Mouse (Mus musculus) bone marrow macrophage, adult 2 months (primary cell): ENCODE measurements around the gene Cd93. TPM values are rescaled to one million over a fixed set of nuclear protein-coding genes. Genes with fewer than 3 reads are reported as not detected.
A peak's percentile ranks its signal among the peaks of the same experiment; 100 is the strongest.

Source experiments
- H3K27ac ChIP-seq: 2 replicates; pipeline ENCODE4 v1.5.1; 2012; ENCODE audit warnings: low read depth, low read length; ENCODE audit not compliant: insufficient read depth
- H3K4me1 ChIP-seq: 2 replicates; pipeline ENCODE4 v1.6.1; 2012; ENCODE audit warnings: low read length; ENCODE audit not compliant: control insufficient read depth, insufficient read depth
- H3K4me3 ChIP-seq: 2 replicates; pipeline ENCODE4 v1.5.1; 2012; ENCODE audit warnings: mild to moderate bottlenecking, low read length, moderate library complexity; ENCODE audit not compliant: insufficient read depth
- CTCF ChIP-seq: IDR thresholded peaks from 2 replicates; pipeline ENCODE4 v1.5.1; 2012; ENCODE audit warnings: low read depth, mild to moderate bottlenecking, low read length, moderate library complexity
- POLR2A ChIP-seq: IDR thresholded peaks from 2 replicates; pipeline ENCODE4 v1.6.1; 2012; ENCODE audit warnings: mild to moderate bottlenecking, low read depth, low read length, borderline replicate concordance
- polyA plus RNA-seq: library from polyadenylated mRNA; stranded (reverse); fragments of >200 nt; gene quantifications from 2 replicates; pipeline ENCODE4 v1.2.4, GENCODE M21; 2012; ENCODE audit not compliant: missing spikeins, insufficient read depth, insufficient read length

The Cd93 gene
- polyA plus RNA-seq, 1 experiment = 370 TPM

DNA sequence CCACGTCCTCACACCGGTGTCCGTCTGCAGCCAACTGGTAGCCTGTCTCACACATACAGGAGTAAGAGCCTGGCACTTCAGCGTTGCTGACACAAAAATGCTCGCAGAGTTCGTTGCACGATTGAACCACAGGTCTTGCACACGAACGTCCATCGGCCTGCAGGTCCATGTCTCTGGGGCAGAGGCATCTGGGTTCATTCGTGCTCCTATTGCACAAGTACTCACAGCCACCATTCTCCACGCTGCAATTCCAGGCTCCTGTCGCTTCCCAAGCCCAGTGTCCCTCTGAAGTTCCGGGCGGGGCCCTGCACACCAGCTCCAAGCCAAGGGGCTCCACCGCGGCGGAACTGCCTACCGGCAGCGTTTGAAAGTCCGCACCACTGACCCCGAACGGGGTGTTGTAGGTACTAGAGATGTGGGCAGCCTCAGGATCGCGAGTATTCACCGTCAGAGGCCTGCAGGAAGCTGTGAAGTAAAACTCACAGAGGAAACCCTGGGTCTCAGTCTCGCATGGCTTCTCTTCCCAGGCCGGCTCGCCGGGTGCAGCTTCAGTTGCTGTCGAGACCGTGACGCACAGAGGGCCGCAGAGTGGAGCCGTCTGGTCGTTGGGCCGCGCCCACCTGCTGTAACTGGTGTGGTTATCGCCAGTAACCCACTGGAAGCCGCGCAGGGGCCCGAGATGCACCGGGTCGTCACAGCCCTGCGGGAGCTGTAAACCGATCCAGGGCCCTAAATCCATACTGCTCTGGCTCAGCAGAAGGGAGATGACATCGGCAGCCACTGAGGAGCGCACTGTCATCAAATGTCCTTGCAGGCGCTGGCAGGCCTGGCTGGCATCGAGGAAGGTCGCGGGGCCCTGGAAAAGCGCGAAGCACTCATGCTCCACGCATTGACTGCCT, 36.1 kb downstream of the Cd93 start:
- peak overlapping the region; percentile 67 for H3K4me3 ChIP-seq
- H3K27ac ChIP-seq = peak overlapping the region; percentile 81
- peaks cover 29% of the 10 kb centered on the region for H3K4me1 ChIP-seq
- no peak for TF ChIP-seq POLR2A
- no peak for TF ChIP-seq CTCF

DNA sequence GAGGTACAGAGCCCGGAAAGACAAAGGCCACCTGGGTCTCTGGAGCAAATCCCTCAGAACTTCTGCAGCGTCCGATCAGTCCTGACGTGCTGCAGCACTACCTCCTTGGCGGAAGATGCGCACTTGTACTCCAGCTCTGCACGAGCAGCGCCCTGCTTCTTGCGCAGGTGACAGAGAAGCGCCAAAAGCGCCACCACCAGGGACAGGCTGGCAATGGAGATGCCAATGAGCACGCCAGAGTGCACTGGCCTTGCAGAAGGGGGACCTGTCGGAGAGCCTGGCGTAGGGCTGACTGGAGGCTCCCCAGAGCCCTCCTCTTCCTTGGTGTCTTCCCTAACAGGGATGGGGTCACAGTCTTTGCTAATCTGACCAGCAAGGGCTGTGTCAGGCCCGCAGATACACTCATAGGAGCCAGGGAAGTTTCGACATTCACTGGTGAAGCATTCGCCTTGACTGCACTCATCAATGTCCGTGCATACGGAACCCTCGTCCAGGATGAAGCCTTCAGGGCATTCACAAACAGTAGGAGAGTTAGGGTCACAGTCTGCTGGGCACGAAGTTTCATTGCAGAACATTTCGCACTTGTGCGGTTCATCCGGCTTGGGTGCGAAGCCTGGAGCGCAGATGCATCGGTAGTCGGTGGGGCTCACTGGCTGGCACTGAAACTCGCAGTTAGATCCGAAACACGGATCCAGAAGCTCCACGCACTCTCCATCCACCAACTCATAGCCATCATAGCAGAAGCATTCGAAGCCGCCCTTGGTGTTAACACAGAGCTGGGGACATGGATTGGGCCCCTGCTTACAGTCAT, 37.0 kb downstream of the Cd93 start:
- Histone ChIP-seq H3K27ac (no peak overlapping the region), H3K4me1 (peaks cover 37% of the 10 kb centered on the region), H3K4me3 (peak overlapping the region; percentile 67)
- no peak for TF ChIP-seq CTCF
- TF ChIP-seq POLR2A = no peak

DNA sequence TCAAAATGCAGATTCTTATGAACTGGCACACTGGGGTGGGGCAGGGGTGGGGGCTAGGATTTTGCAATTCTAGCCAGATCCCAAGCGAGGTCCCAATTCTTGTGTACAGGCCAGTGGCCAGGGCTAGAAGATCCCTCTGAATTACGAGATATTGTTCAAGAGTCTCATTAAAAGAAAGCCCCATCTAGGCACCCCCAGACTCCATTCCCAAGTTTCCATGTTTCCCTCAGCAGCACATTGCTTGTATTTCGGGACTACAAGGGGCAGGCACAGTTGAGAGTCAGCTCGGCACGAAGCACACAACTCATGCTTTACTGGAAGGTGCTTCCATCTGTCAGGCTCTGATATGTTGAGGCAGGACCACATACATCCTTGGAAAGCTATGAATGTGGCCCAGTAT, 38.5 kb downstream of the Cd93 start:
- TF ChIP-seq CTCF (no peak), POLR2A (no peak)
- Histone ChIP-seq H3K4me1 (peaks cover 46% of the 10 kb centered on the region), H3K27ac (no peak overlapping the region), H3K4me3 (peak overlapping the region; percentile 27)

DNA sequence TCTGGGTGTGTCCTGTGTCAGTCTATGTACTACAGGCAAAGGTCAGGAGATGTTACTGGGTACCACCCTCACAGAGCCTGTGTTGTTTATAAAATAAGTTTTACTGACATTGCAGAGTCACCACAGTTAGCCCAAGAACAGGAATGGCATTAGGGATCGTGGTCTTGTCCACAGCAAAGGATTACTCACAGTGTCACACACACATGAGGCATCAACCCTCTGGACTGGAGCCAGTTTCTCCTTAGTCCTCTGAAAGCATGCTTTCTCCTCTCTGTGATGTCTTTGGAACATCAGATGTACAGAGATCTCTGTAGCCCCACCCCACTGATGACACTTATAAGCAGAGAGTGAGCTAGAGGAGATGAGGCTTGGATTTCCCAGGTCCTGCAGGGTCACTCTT, 41.1 kb downstream of the Cd93 start:
- TF ChIP-seq CTCF = no peak
- no peak for TF ChIP-seq POLR2A

DNA sequence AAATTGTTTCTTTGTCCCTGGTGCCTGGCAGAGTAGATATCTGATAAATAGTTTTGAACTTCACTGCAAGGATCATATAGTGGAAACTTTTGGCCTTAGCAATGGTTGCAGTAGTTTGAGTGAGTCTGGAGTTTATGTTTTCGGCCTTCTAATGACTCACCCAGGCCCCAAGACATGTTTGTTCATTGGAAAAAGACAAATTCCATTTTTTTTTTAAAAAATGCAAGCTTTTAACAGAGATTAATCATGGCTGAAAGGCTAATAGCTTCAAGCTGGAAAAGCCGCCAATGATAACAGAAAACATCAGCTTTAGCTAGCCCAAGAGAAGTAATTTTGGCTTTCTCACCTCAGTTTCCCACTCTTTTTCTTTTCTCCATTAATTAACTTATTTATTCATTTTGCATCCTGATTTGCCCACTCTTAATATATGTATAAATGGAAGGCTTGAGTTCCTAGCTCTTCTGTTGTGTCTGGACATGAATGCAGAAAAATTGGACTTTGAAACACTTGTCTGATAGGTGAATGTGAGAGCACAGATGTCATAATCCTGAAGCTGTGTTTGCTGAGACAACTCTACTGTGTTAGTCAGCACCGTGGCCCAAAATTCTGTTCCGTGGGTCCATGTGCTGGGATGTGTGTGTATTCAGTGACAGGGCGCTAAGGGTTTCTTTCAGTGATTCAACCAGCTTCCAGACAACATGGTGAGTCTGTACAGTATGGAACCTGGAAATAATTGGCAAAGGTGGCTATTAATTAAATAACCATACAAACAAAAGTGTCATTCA, 44.3 kb downstream of the Cd93 start:
- TF ChIP-seq POLR2A (no peak), CTCF (no peak)
- H3K27ac ChIP-seq = no peak overlapping the region
- no peak overlapping the region for H3K4me3 ChIP-seq
- H3K4me1 ChIP-seq = peaks cover 50% of the 10 kb centered on the region

More for the DNA sequence above, 41.1 kb downstream of the Cd93 start:
- no peak overlapping the region for H3K4me3 ChIP-seq
- no peak overlapping the region for H3K27ac ChIP-seq
- H3K4me1 ChIP-seq = peaks cover 47% of the 10 kb centered on the region

DNA sequence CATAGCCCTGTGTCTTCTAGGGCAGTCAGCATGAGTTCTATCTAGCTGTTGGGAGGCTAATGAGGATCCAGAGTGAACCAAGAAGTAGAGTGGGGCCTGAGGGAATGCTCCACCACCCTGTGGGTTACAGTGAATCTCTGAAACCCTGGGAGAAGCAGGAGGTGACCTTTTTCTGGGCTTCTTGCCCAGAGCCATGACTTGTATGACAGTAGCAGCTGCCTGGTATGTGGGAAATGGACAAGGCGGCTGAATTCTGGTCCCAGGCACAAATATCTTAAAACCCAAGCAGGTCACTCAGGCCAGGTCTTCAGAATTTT, 45.6 kb downstream of the Cd93 start:
- no peak overlapping the region for H3K27ac ChIP-seq
- no peak overlapping the region for H3K4me3 ChIP-seq
- TF ChIP-seq POLR2A = no peak
- TF ChIP-seq CTCF = no peak
- peaks cover 53% of the 10 kb centered on the region for H3K4me1 ChIP-seq

DNA sequence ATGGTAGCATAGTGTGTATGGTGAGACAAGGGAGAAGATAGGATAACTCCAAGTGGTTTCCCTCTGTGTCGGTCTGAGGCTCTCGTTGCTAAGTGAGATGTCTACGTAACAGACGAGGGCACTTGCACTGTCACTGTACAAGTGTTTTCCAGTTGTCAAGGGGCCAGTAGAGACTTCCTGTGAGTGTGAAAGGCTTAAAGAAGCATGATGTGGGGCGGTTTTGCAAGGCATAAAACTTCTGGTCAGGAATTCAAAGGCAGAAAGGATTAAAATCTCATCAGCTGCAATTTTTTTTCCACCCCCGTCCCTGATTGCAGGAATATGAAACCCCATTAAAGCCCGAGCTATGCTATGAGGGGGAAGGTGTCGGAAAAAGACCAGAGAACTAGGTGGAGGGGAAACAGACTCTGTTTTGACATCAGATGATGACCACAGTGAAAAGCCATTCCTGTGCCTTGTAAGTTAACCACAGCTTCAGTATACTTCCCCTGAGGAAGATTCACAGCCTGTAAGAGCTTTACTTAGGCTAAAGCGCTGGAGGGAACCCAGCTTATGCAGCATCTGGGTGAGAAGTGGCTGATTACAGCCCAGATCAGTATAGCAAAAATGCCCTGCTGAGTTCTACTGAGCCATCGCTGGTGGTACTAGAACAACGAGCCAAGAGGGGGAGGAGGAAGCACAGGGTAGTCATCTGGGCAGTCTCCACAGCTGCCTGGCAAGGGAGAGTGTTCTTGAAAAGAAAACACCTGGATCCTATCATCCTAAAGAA, 46.2 kb downstream of the Cd93 start:
- no peak overlapping the region for H3K4me3 ChIP-seq
- TF ChIP-seq POLR2A = no peak
- peaks cover 52% of the 10 kb centered on the region for H3K4me1 ChIP-seq
- H3K27ac ChIP-seq = no peak overlapping the region

DNA sequence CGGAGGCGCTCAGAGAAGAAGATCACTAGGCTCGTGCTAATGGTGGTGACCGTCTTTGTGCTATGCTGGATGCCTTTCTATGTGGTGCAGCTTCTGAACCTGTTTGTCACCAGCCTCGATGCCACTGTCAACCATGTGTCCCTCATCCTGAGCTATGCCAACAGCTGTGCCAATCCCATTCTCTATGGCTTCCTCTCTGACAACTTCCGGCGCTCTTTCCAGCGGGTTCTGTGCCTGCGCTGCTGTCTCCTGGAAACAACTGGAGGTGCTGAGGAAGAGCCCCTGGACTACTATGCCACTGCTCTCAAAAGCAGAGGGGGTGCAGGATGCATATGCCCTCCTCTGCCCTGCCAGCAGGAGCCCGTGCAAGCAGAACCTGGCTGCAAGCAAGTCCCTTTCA, 47.2 kb downstream of the Cd93 start:
- TF ChIP-seq POLR2A (no peak), CTCF (no peak)
- H3K4me1 ChIP-seq = peaks cover 44% of the 10 kb centered on the region
- no peak overlapping the region for H3K4me3 ChIP-seq
- H3K27ac ChIP-seq = no peak overlapping the region

DNA sequence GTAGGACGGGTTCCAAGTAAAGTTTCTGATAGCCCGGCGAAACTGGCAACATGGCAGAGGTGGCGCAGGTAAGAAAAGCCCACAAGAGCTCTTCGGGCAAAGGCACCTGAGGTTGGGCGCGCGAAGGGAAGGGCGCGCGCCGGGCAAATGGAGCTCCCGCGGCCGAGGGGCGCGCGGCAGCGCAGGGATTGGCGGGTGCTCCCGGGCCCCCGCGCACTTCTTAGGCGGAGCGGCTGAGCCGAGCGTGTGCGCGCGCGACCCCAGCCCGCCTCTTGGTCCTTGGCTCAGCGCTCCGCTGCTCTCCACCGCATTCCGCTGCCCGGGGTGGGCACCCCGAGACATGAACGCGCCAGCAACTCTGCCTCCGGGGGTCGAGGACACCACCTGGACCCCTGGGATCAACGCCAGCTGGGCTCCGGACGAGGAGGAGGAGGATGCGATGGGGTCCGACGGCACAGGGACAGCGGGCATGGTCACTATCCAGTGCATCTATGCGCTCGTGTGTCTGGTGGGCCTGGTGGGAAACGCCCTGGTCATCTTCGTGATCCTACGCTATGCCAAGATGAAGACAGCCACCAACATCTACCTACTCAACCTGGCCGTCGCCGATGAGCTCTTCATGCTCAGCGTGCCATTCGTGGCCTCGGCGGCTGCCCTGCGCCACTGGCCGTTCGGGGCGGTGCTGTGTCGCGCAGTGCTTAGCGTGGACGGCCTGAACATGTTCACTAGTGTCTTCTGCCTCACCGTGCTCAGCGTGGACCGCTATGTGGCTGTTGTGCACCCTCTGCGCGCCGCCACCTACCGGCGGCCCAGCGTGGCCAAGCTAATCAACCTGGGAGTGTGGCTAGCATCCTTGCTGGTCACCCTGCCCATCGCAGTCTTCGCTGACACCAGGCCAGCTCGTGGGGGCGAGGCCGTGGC, 48.0 kb downstream of the Cd93 start, which contains the start of gene Sstr4:
Sstr4 (plus strand) TSS at position 214 of the 921 bp plus-strand sequence.
- H3K27ac ChIP-seq = no peak within 1 kb of the TSS
- H3K4me1 ChIP-seq = peaks cover 38% of the 10 kb centered on the region

More for the DNA sequence above, 48.0 kb downstream of the Cd93 start, which contains the start of gene Sstr4:
- peak within 1 kb of the TSS; percentile 15; the same call in 1 of the 2 replicates for H3K4me3 ChIP-seq
- TF ChIP-seq CTCF = no peak
- no peak for TF ChIP-seq POLR2A
